Mouse (Mus musculus) monocyte, adult 5-6 weeks (primary cell): Measurements from ENCODE around the gene Ctsq. TPM values are rescaled to one million over a fixed set of nuclear protein-coding genes. Genes with fewer than 3 reads are reported as not detected.
"Not testable (repeated sequence)": the region's sequence is repeated elsewhere in the genome, so short reads cannot be mapped to it uniquely, and the experiment has no call there.

Experiments
- ATAC-seq: fragments of 153-309, 156-312 bp; replicated peaks from 2 replicates; pipeline ENCODE4 v1.8.0; 2017; ENCODE audit warnings: mild to moderate bottlenecking; ENCODE audit not compliant: low TSS enrichment, insufficient number of reproducible peaks, severe bottlenecking, poor library complexity, low FRiP score
- total RNA-seq: library from RNA; stranded (forward); fragments of 200-1000, 200-491, 200-594 nt; gene quantifications from 3 replicates; pipeline ENCODE4 v1.2.3, GENCODE M21; 2017

Gene Ctsq
- not detected in 3 replicates for total RNA-seq

DNA sequence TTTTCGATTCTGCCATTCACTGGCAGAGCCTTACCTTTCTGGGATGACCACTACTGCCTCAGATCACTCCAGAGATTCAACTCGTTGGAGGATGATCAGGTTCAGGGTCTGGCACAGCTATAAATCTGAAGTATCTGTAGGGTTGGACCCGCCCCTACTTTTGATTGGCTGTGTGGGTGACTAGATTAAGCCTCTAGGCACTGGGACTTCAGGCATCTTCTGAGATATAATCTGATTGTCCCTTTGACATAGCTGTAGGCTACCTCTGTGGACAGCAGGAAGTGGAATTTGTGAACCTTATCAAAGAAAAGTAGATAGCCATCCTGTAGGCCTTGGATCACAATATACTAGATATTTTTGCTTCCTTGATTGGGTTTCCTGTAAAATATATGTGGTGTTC, at the start of gene Ctsq:
Ctsq (minus strand) TSS at position 101 of the 400 bp plus-strand sequence.
- ATAC-seq, result no peak

DNA sequence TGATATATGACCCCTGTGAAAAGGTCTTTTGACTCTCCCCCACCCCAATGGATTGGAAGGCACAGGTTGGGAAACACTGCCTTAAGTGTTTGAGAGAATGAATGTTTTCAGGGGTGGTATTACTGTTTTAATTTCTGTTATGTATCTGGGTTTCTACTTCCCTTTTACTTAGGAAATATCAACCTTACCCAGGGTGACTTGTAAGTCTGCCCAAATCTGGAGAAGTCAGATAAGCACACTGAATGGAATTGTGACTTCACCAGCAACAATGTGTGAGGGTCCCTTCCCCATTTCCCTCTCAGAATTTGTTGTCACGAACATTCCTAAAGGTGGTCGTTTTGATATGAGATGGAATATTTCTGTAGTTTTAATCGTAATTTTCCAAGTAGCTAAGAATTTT, 17.6 kb downstream of the Ctsq start:
- ATAC-seq, result no peak

DNA sequence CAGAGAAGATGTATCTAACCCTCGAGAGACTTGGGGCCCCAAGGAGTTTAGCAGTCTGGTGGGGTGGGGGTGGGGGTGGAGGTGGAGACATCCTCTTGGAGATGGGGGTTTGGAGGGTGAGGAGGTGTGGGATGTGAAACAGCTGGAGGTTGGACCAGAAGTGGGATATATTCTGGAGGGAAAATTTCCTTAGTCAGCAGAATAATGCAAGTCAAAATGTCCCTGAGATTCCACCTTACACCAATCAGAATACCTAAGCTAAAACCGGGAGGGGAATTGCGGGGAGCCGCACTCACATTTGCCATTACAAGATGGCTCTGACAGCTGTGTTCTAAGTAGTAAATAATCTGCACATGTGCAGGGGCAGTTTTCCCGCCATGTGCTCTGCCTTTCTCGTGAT, 18.6 kb downstream of the Ctsq start:
- no peak for ATAC-seq

DNA sequence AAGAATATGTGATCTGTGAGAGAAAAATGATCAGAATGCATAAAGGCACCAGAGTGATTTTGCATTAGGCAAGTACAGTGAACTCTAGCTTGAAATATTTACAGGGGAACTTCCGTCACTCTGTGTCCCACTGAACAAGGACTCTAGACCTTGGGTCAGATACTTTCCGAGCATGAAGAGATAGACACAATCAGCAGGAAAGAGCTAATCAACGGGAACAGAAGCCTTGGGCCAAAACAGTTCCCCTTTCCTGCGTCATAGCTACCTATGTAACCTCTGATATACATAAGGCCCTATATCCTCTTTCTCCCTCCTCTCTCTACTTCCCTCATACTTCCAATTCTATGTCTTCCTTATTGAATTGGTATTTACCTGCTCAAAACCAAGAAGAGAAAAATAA, 30.3 kb downstream of the Ctsq start:
- ATAC-seq, result no peak

DNA sequence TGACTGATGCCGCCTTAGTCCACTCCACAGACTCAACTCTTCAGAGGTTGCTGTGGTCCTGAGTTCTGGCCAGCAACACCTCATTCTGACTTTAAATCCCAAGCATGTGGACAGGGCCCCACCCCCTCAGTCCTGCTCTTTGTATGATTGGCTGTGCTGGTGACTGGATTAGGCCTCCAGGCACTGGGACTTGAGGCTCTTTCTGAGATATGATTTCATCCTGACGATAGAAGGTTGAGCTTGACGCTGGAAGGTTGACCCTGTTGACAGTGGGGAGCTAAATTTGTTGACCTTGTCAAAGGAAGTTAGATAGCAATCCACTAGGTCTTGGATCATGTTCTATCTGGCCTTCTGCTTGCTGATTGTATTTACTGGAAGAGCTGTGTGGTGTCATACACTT, 34.6 kb downstream of the Ctsq start, which contains the start of gene Ctsj:
Ctsj (minus strand) TSS at position 101 of the 400 bp plus-strand sequence.
- ATAC-seq, result no peak

DNA sequence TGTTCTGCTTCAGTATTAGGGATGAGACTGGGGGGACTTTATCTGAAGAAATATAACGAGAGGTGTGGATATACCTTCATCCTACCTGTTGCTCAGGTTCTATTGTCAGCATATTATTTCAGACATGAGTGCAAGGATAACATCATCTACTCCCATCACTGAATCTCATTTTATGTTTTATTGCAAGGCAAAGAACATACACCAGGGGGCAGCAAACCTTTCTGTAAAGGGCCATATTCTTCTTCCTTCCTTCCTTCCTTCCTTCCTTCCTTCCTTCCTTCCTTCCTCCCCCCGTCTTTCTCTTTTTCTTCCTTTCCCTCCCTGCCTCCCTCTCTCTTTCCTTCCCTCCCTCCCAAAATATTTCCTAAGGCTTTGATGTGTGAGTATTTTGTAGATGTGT, 42.8 kb downstream of the Ctsq start:
- no peak for ATAC-seq

DNA sequence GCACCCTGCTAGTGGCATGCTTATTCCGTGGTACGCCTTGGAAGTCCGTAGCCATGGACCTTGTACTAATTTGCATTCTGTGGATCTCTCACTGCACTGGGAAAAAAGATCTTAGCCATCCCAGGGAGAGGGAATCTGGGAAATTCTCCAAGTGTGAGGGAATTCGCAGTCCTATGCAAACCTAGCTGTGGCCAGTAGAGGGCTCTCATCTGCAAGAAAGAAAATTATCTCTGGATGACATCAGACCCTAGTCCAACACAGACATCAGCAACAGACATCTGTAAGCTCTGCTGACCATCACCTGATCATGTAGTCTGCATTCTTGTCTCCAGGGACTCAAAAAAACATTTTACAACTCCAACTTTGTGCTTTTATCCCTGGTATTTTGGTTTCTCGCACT, 53.5 kb downstream of the Ctsq start:
- not testable (repeated sequence) for ATAC-seq

Other genes starting within 250 kb of the Ctsq start
- gene Ctsll3, start 237.8 kb downstream of the Ctsq start, total RNA-seq, result not detected in 3 replicates
- 2.1 TPM in 1 of 3 replicates, not detected in the others for gene 4930486L24Rik, start 176.2 kb downstream of the Ctsq start, total RNA-seq
- gene Gm49392, start 143.7 kb downstream of the Ctsq start, total RNA-seq, result 4.3 to 25.3 TPM (median 13.1 TPM) in 3 replicates
- gene Ctla2b, start 143.2 kb downstream of the Ctsq start, total RNA-seq, result 49.2 to 249 TPM (median 61.2 TPM) in 3 replicates
- not detected in 3 replicates for gene Tpbpb, start 135.8 kb downstream of the Ctsq start, total RNA-seq
- not detected in 3 replicates for gene Gm49393, start 105.0 kb downstream of the Ctsq start, total RNA-seq
- gene Gm49391, start 104.1 kb downstream of the Ctsq start, total RNA-seq, result 15.1 to 325 TPM (median 39.5 TPM) in 3 replicates
- gene Ctla2a, start 104.0 kb downstream of the Ctsq start, total RNA-seq, result 225 to 1,243 TPM (median 270 TPM) in 3 replicates
- not detected in 3 replicates for gene Tpbpa, start 98.6 kb downstream of the Ctsq start, total RNA-seq
- not detected in 3 replicates for gene Ctsj, start 34.7 kb downstream of the Ctsq start, total RNA-seq
- not detected in 3 replicates for gene Ctsr, start 123.6 kb upstream of the Ctsq start, total RNA-seq
- gene Cts6, start 162.8 kb upstream of the Ctsq start, total RNA-seq, result not detected in 3 replicates
- not detected in 3 replicates for gene Cts8, start 214.7 kb upstream of the Ctsq start, total RNA-seq
- gene Gm49398, start 248.2 kb upstream of the Ctsq start, total RNA-seq, result not detected in 3 replicates